Mouse (Mus musculus): ENCODE results near the gene Tagap.

DNA sequence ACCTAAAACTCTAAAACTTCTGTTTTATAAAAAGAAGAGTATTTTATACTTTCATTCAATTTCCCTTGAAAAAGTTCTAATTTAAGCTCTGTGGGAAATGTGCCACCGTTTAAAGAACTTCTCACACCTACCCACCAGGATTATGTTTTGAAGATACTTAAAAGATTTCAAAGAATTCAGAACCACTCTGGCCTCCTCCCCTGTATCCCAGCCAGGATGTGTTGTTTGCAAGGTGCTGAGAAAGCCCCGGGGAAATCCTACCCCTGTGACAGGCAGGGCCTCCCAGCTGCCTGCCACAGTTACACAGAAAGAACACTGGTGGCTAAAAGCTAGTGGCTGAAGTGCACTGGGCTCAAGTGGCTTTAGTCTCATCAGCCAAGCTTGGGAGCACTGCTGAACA is 47.9 kb upstream of the Tagap start:
- no peak for TF ChIP-seq EP300 (IDR thresholded peaks at IDR 0.05; ENCODE audit: low read depth)
- no peak for TF ChIP-seq CTCF (IDR thresholded peaks at IDR 0.05; ENCODE audit: low read depth)
